ENCODE assay signal across 17 mouse cellular contexts in genomic region chr1:112947551-112948310, GRCm38 (mm10).
DNase-seq lines count a peak whose midpoint lies in the region; ATAC-seq and TF ChIP-seq lines count a peak whose summit lies in the region.
"Had no signal": no experiment of that assay in that cellular context is flagged by ENCODE, and none has a peak within 500 bp of the region (broad histone marks: within the 10 kb centered on the region; RNA-seq: fewer than 3 reads in every experiment).

No protein-coding gene starts in this region.

- no peaks in the 10 kb centered on the region for H3K36me3 ChIP-seq in lung, postnatal 0 days (ENCODE audit: insufficient read depth, low read length)
- H3K36me3 ChIP-seq: heart, embryonic 13.5 days had no signal

- WGBS in lung, postnatal 0 days: 72% methylated on average over 5 of the region's 5 CpGs

- H3K9ac ChIP-seq in lung, postnatal 0 days (replicated peaks; ENCODE audit: low read depth): no peak overlapping the region
- H3K9ac ChIP-seq: heart, embryonic 13.5 days; liver, postnatal 0 days had no signal

- DNase-seq in cerebellum, postnatal 14 days: peak; percentile 53 to 57
- no peak for DNase-seq in cerebellum, adult 11-12 months
- peak; percentile 3 for DNase-seq in right cerebral cortex, adult 18-20 months
- no peak for DNase-seq in right cerebral cortex, postnatal 25 days
- peak; percentile 2 to 10 for DNase-seq in kidney, postnatal 4 days
- no peak for DNase-seq in retina, postnatal 1 day
- no peak for DNase-seq in lung, postnatal 0 days (ENCODE audit: low spot score)
- DNase-seq: adrenal gland, postnatal 10 days; cerebellum, adult 9-10 months; heart, adult 11 months; heart, postnatal 36 days; liver, postnatal 0 days; lung, postnatal 36 days; right cerebral cortex, postnatal 4 days; thymus, postnatal 36 days had no signal

- TF ChIP-seq EP300 in lung, postnatal 0 days (IDR thresholded peaks at IDR 0.05): no peak

- H3K27me3 ChIP-seq in lung, postnatal 0 days (replicated peaks; ENCODE audit: insufficient read depth, low read length): no peaks in the 10 kb centered on the region
- H3K27me3 ChIP-seq: heart, embryonic 13.5 days had no signal

- no peak for ATAC-seq in lung, postnatal 0 days
- ATAC-seq in erythroid progenitor cell, adult 5-6 weeks (replicated peaks; ENCODE audit: low FRiP score, poor library complexity, severe bottlenecking): no peak
- ATAC-seq: liver, postnatal 0 days had no signal

- H3K27ac ChIP-seq in lung, postnatal 0 days (ENCODE audit: low read length): no peak overlapping the region
- H3K27ac ChIP-seq: heart, embryonic 13.5 days had no signal

- H3K9me3 ChIP-seq in lung, postnatal 0 days (ENCODE audit: low read length): no peaks in the 10 kb centered on the region

- H3K4me3 ChIP-seq in lung, postnatal 0 days (ENCODE audit: low read depth, low read length): no peak overlapping the region
- H3K4me3 ChIP-seq: heart, embryonic 13.5 days had no signal

- no peaks in the 10 kb centered on the region for H3K4me1 ChIP-seq in lung, postnatal 0 days (ENCODE audit: insufficient read depth, low read depth, low read length)
- H3K4me1 ChIP-seq: heart, embryonic 13.5 days had no signal

- no peak for TF ChIP-seq CTCF in lung, postnatal 0 days (IDR thresholded peaks at IDR 0.05)

- no peak overlapping the region for H3K4me2 ChIP-seq in lung, postnatal 0 days (replicated peaks; ENCODE audit: low read depth, low read length)
- H3K4me2 ChIP-seq: heart, embryonic 13.5 days had no signal

Comparison
In these comparisons a context has a peak if more than half of its experiments do, and no peak if none do; other contexts are left out.
1. DNase-seq: peak in cerebellum, postnatal 14 days (2 of 2), right cerebral cortex, adult 18-20 months (single experiment) and kidney, postnatal 4 days (2 of 2); none in cerebellum, adult 11-12 months (single experiment), right cerebral cortex, postnatal 25 days (single experiment), retina, postnatal 1 day (single experiment) and lung, postnatal 0 days (single experiment).